Mouse (Mus musculus): Measurements from ENCODE around the gene Lrrc28. TPM values are rescaled to one million over a fixed set of nuclear protein-coding genes. Genes with fewer than 3 reads are reported as not detected.

Gene Lrrc28
- 13.2 and 15.7 TPM in 2 replicates for polyA plus RNA-seq (2014; fragmentation: Nextera tagmentation; extraction: Ambion mirVana)

DNA sequence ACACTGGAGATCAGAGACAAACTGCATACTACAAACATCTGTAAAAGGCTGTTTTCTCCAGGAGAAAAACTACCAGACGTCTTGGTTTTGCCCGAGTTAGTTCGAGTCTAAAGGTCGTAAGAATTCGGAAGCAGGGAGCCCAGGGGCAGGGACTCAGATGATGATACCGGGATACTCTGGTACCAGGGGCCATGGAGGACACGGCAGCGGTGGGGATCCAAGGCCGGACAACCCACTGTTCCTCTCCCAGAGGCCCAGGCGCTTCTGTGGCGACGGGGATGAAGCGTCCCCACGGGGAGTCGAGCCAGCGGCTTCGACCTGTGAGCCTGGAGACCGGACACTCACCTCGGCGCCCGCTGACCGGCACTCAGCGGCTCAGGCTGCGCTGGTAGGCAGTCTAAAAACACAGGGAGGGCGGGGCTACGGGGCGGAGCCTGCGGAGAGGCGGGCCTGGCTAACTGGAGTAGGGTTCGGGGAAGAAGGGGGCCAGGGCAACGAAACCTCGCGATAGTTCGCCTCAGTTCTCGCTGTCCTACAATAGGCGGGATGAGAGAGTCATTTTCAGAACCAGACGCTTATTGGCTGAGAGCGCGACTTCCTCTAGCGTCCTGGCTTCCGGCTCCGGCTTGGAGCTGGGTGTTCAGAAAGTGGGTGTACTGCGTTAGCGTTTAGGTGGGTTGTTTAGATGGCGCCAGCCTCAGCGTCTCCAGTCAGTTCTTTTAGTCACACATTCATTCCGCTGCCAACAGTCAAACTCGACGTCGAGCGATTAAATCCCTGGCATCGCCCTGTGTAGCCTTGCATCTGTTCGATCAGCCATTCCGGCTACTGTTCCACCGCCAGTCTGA lies at the start of gene Lrrc28:
Gene Lrrc28, minus strand, starts transcription at position 436 of the 848 bp plus-strand sequence.
- peak; percentile 99 for ATAC-seq (ENCODE audit: insufficient number of reproducible peaks, insufficient read depth, low FRiP score, low read depth)
- no peaks in the 10 kb centered on the region for H3K27me3 ChIP-seq (ENCODE audit: control insufficient read depth, insufficient read depth, low read length)
- 1% methylated on average over 55 of the region's 55 CpGs for WGBS

DNA sequence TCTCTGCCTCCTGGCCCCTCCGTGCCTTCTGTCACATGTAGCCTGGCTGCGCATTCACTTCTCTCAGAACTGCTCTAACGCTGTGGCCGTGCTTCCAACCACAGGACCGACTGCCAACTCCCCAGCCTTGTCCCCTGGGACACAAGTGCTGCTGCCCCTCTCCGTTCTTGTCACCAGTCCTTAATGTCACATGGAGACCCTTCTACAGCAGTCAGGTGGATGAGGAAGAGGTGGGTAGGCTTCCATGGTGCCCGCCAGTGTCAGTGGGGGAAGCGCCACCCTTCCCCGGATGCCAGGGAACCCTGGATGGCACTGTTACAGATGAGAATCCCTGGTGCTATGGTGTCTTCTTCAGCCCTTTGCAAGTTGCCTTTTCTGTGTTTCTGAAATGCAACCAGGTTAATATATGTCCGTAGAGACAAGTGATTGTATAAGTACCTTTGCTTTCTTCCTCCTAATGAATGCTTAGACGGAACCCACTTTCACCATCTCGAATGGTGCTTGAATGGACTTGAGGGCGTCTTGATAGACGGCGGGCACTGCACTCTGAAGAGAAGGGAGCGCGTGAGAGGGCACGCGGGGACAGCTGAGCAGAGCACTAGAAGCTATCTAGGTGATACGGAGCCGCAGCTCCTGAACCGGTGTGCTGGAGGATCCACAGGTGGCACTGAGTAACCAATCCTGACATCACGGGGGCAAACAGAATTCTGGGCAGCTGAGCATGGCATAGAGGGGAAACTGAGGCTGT lies 47.9 kb upstream of the Lrrc28 start:
- H3K27ac ChIP-seq (ENCODE audit: low read length) = no peak overlapping the region
- ATAC-seq (ENCODE audit: insufficient number of reproducible peaks, insufficient read depth, low FRiP score, low read depth) = no peak
- no peak overlapping the region for H3K9ac ChIP-seq (replicated peaks; ENCODE audit: low read depth, low read length)
- WGBS = 92% methylated on average over 23 of the region's 23 CpGs
- H3K9me3 ChIP-seq (ENCODE audit: control insufficient read depth, low read depth, low read length) = no peaks in the 10 kb centered on the region
- H3K4me3 ChIP-seq (ENCODE audit: low read depth, low read length) = no peak overlapping the region
- no peaks in the 10 kb centered on the region for H3K4me1 ChIP-seq (ENCODE audit: control insufficient read depth, insufficient read depth, low read length)
- H3K27me3 ChIP-seq (ENCODE audit: control insufficient read depth, insufficient read depth, low read length) = no peaks in the 10 kb centered on the region
- H3K4me2 ChIP-seq (replicated peaks; ENCODE audit: low read depth, low read length) = no peak overlapping the region
- no peaks in the 10 kb centered on the region; the same call in 1 of the 2 replicates for H3K36me3 ChIP-seq (ENCODE audit: control insufficient read depth, insufficient read depth, low read length)

More for the DNA sequence above, at the start of gene Lrrc28:
- peak within 1 kb of the TSS; percentile 93 for H3K4me2 ChIP-seq (replicated peaks; ENCODE audit: low read depth, low read length)
- peak within 1 kb of the TSS; percentile 73 for H3K4me3 ChIP-seq (ENCODE audit: low read depth, low read length)
- peaks cover 4% of the 10 kb centered on the region; the same call in 1 of the 2 replicates for H3K36me3 ChIP-seq (ENCODE audit: control insufficient read depth, insufficient read depth, low read length)
- H3K9ac ChIP-seq (replicated peaks; ENCODE audit: low read depth, low read length) = peak within 1 kb of the TSS; percentile 66
- H3K9me3 ChIP-seq (ENCODE audit: control insufficient read depth, low read depth, low read length) = no peaks in the 10 kb centered on the region
- H3K27ac ChIP-seq (ENCODE audit: low read length) = peak within 1 kb of the TSS; percentile 78
- peaks cover 20% of the 10 kb centered on the region for H3K4me1 ChIP-seq (ENCODE audit: control insufficient read depth, insufficient read depth, low read length)

GRCm38 (mm10) chr7:67692141-67692540 lies 47.1 kb upstream of the Lrrc28 start:
- WGBS = 58% methylated on average over 3 of the region's 3 CpGs

DNA sequence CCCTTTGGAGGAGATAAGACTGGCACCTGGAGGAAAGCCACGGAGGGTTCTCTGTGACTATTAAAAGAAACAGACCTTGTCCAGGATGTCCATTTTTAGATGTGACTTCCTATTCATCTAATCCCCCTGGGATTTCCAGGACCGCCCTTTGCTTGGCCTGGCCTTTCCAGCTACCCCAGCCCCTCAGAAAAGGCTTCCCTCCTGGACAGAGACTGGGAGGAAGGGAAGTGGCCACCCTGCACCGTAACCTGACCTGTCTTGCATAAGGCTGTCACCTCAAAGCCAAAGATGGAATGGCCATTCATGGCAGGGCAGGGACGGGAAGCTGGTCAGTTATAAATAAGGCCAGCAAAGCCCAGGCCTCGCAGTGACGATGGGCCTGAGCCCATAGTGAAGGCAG lies 46.0 kb upstream of the Lrrc28 start:
- Histone ChIP-seq H3K27ac (ENCODE audit: low read length) (no peak overlapping the region), H3K9me3 (ENCODE audit: control insufficient read depth, low read depth, low read length) (no peaks in the 10 kb centered on the region), H3K36me3 (ENCODE audit: control insufficient read depth, insufficient read depth, low read length) (no peaks in the 10 kb centered on the region), H3K9ac (replicated peaks; ENCODE audit: low read depth, low read length) (no peak overlapping the region), H3K4me2 (replicated peaks; ENCODE audit: low read depth, low read length) (no peak overlapping the region), H3K4me1 (ENCODE audit: control insufficient read depth, insufficient read depth, low read length) (no peaks in the 10 kb centered on the region), H3K27me3 (ENCODE audit: control insufficient read depth, insufficient read depth, low read length) (no peaks in the 10 kb centered on the region), H3K4me3 (ENCODE audit: low read depth, low read length) (no peak overlapping the region)
- ATAC-seq (ENCODE audit: insufficient number of reproducible peaks, insufficient read depth, low FRiP score, low read depth) = no peak
- 69% methylated on average over 6 of the region's 6 CpGs for WGBS

More at GRCm38 (mm10) chr7:67692141-67692540, 47.1 kb upstream of the Lrrc28 start:
- ATAC-seq (ENCODE audit: insufficient number of reproducible peaks, insufficient read depth, low FRiP score, low read depth) = no peak
- Histone ChIP-seq H3K9ac (replicated peaks; ENCODE audit: low read depth, low read length) (no peak overlapping the region), H3K4me2 (replicated peaks; ENCODE audit: low read depth, low read length) (no peak overlapping the region), H3K4me1 (ENCODE audit: control insufficient read depth, insufficient read depth, low read length) (no peaks in the 10 kb centered on the region), H3K9me3 (ENCODE audit: control insufficient read depth, low read depth, low read length) (no peaks in the 10 kb centered on the region), H3K36me3 (ENCODE audit: control insufficient read depth, insufficient read depth, low read length) (no peaks in the 10 kb centered on the region; the same call in 1 of the 2 replicates), H3K4me3 (ENCODE audit: low read depth, low read length) (no peak overlapping the region), H3K27ac (ENCODE audit: low read length) (no peak overlapping the region), H3K27me3 (ENCODE audit: control insufficient read depth, insufficient read depth, low read length) (no peaks in the 10 kb centered on the region)

DNA sequence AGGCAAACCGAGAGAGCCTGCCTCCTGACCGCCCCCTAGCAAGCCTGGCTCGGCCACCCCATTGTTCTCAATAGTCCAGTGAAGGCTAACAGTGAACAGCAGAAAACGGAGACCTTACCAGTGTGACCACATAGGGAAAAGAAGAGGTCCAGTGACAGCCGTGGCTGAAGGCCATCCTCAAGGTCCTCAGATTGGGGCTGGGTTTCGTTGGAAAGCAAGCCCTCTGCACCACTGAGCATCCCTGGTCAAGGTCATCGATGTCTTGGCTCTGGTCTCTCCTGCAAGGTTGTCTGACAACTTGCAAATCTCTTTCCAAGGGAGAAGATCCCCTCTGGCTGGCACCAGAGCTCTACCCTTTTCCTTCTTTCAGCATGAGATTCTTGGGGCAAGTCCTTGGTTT lies 44.7 kb upstream of the Lrrc28 start:
- Histone ChIP-seq H3K9me3 (ENCODE audit: control insufficient read depth, low read depth, low read length) (no peaks in the 10 kb centered on the region), H3K27me3 (ENCODE audit: control insufficient read depth, insufficient read depth, low read length) (no peaks in the 10 kb centered on the region), H3K4me3 (ENCODE audit: low read depth, low read length) (no peak overlapping the region), H3K36me3 (ENCODE audit: control insufficient read depth, insufficient read depth, low read length) (no peaks in the 10 kb centered on the region), H3K27ac (ENCODE audit: low read length) (peak overlapping the region; percentile 44; the same call in 1 of the 2 replicates), H3K9ac (replicated peaks; ENCODE audit: low read depth, low read length) (no peak overlapping the region), H3K4me1 (ENCODE audit: control insufficient read depth, insufficient read depth, low read length) (no peaks in the 10 kb centered on the region), H3K4me2 (replicated peaks; ENCODE audit: low read depth, low read length) (no peak overlapping the region)
- no peak for ATAC-seq (ENCODE audit: insufficient number of reproducible peaks, insufficient read depth, low FRiP score, low read depth)
- 76% methylated on average over 7 of the region's 7 CpGs for WGBS

DNA sequence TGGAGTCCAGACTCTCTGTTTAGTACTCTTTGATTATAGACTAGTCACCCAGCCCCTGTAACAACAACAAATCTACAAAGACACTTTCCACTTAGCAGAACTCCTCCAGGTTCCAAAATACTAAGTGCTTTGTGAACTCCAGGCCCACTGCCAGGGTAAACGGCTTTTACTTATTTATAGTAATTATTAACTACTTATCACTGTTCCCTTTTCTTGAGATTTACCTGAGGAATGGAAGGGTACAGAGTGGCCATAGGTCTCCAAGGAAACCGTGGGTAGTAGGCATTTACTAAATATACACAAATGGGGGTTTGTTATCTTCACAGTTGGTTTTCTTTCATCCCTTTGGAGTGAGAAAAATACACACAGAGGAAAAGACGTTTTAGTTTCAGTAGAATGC lies 43.2 kb upstream of the Lrrc28 start:
- no peak overlapping the region for H3K27ac ChIP-seq (ENCODE audit: low read length)
- H3K4me2 ChIP-seq (replicated peaks; ENCODE audit: low read depth, low read length) = no peak overlapping the region
- no peaks in the 10 kb centered on the region for H3K36me3 ChIP-seq (ENCODE audit: control insufficient read depth, insufficient read depth, low read length)
- no peak overlapping the region for H3K9ac ChIP-seq (replicated peaks; ENCODE audit: low read depth, low read length)
- no peaks in the 10 kb centered on the region for H3K4me1 ChIP-seq (ENCODE audit: control insufficient read depth, insufficient read depth, low read length)
- 21% methylated on average over 3 of the region's 3 CpGs for WGBS
- H3K27me3 ChIP-seq (ENCODE audit: control insufficient read depth, insufficient read depth, low read length) = no peaks in the 10 kb centered on the region
- ATAC-seq (ENCODE audit: insufficient number of reproducible peaks, insufficient read depth, low FRiP score, low read depth) = peak; percentile 90
- no peaks in the 10 kb centered on the region for H3K9me3 ChIP-seq (ENCODE audit: control insufficient read depth, low read depth, low read length)
- no peak overlapping the region for H3K4me3 ChIP-seq (ENCODE audit: low read depth, low read length)

GRCm38 (mm10) chr7:67686545-67686944 lies 41.5 kb upstream of the Lrrc28 start:
- WGBS = 94% methylated on average over 3 of the region's 3 CpGs
- Histone ChIP-seq H3K4me1 (ENCODE audit: control insufficient read depth, insufficient read depth, low read length) (no peaks in the 10 kb centered on the region), H3K36me3 (ENCODE audit: control insufficient read depth, insufficient read depth, low read length) (peaks cover 3% of the 10 kb centered on the region; the same call in 1 of the 2 replicates), H3K27ac (ENCODE audit: low read length) (no peak overlapping the region), H3K4me3 (ENCODE audit: low read depth, low read length) (no peak overlapping the region), H3K9me3 (ENCODE audit: control insufficient read depth, low read depth, low read length) (no peaks in the 10 kb centered on the region), H3K27me3 (ENCODE audit: control insufficient read depth, insufficient read depth, low read length) (no peaks in the 10 kb centered on the region), H3K4me2 (replicated peaks; ENCODE audit: low read depth, low read length) (no peak overlapping the region), H3K9ac (replicated peaks; ENCODE audit: low read depth, low read length) (no peak overlapping the region)
- ATAC-seq (ENCODE audit: insufficient number of reproducible peaks, insufficient read depth, low FRiP score, low read depth) = no peak

GRCm38 (mm10) chr7:67683006-67683405 lies 37.9 kb upstream of the Lrrc28 start:
- Histone ChIP-seq H3K4me1 (ENCODE audit: control insufficient read depth, insufficient read depth, low read length) (no peaks in the 10 kb centered on the region), H3K27ac (ENCODE audit: low read length) (no peak overlapping the region), H3K4me2 (replicated peaks; ENCODE audit: low read depth, low read length) (no peak overlapping the region), H3K27me3 (ENCODE audit: control insufficient read depth, insufficient read depth, low read length) (no peaks in the 10 kb centered on the region), H3K9me3 (ENCODE audit: control insufficient read depth, low read depth, low read length) (no peaks in the 10 kb centered on the region), H3K4me3 (ENCODE audit: low read depth, low read length) (no peak overlapping the region), H3K9ac (replicated peaks; ENCODE audit: low read depth, low read length) (no peak overlapping the region), H3K36me3 (ENCODE audit: control insufficient read depth, insufficient read depth, low read length) (peaks cover 13% of the 10 kb centered on the region)
- WGBS = 88% methylated on average over 16 of the region's 16 CpGs
- ATAC-seq (ENCODE audit: insufficient number of reproducible peaks, insufficient read depth, low FRiP score, low read depth) = no peak
